Mouse (Mus musculus): ENCODE results near the gene Rabep2.

GRCm38 (mm10) chr7:126444536-126444935 is 16.0 kb downstream of the Rabep2 start:
- TF ChIP-seq CTCF (IDR thresholded peaks at IDR 0.05; ENCODE audit: low read depth, low read length) (no peak), GATA1 (IDR thresholded peaks at IDR 0.05; ENCODE audit: borderline replicate concordance, low read length) (no peak), TAL1 (conservative IDR thresholded peaks at IDR 0.05; ENCODE audit: low read depth, low read length) (no peak)

All from G1E (cell line).